Mouse (Mus musculus) limb, embryonic 13.5 days (tissue): ENCODE data around the gene Herc3. TPM values are rescaled to one million over a fixed set of nuclear protein-coding genes. Genes with fewer than 3 reads are reported as not detected.
"Not testable (repeated sequence)": the region's sequence is repeated elsewhere in the genome, so short reads cannot be mapped to it uniquely, and the experiment has no call there.

ENCODE experiments used
- ATAC-seq: fragments of 200-750 bp; cut with Nextera tagmentation; 2 replicates; pipeline ENCODE4 v1.8.0; 2017; ENCODE audit warnings: low read depth, moderate number of reproducible peaks, moderate TSS enrichment; ENCODE audit not compliant: low FRiP score
- H3K27ac ChIP-seq: fragments of 300-500 bp; sonication (generic); 2 replicates; pipeline ENCODE4 v1.5.1; 2015; ENCODE audit warnings: inconsistent platforms, mild to moderate bottlenecking, moderate library complexity
- H3K27me3 ChIP-seq: fragments of 300-500 bp; sonication (generic); 2 replicates; pipeline ENCODE4 v1.6.1; 2015; ENCODE audit warnings: mild to moderate bottlenecking, inconsistent platforms
- H3K36me3 ChIP-seq: fragments of 300-500 bp; sonication (generic); 2 replicates; pipeline ENCODE4 v1.6.1; 2015; ENCODE audit warnings: inconsistent platforms, mild to moderate bottlenecking, moderate library complexity
- H3K4me1 ChIP-seq: fragments of 300-500 bp; sonication (generic); 2 replicates; pipeline ENCODE4 v1.6.1; 2015; ENCODE audit warnings: inconsistent platforms
- H3K4me2 ChIP-seq: fragments of 300-500 bp; sonication (generic); replicated peaks from 2 replicates; pipeline ENCODE4 v1.6.1; 2015; ENCODE audit warnings: inconsistent platforms, mild to moderate bottlenecking, moderate library complexity
- H3K4me3 ChIP-seq: fragments of 300-500 bp; sonication (generic); 2 replicates; pipeline ENCODE4 v1.5.1; 2015; ENCODE audit warnings: moderate library complexity, mild to moderate bottlenecking, inconsistent platforms
- H3K9ac ChIP-seq: fragments of 300-500 bp; sonication (generic); 2 replicates; pipeline ENCODE4 v1.6.1; 2015; ENCODE audit warnings: mild to moderate bottlenecking, inconsistent platforms
- H3K9me3 ChIP-seq: fragments of 300-500 bp; sonication (generic); 2 replicates; pipeline ENCODE4 v1.6.1; 2016; ENCODE audit warnings: inconsistent platforms
- WGBS: fragments of 180-500 bp; shearing (Covaris S2); methylation state at CpG from one replicate; pipeline ENCODE4 v1.1.7; 2015; 5-methylcytosine and 5-hydroxymethylcytosine counted together
- polyA plus RNA-seq: library from polyadenylated mRNA; unstranded; fragments of >200 nt; fragmentation: Nextera tagmentation; extraction: Ambion mirVana; gene quantifications from 2 replicates; pipeline ENCODE4 v1.2.1, GENCODE M21; 2015

Gene Herc3
- polyA plus RNA-seq, 1 experiment from 2014 or later: 7.5 TPM

DNA sequence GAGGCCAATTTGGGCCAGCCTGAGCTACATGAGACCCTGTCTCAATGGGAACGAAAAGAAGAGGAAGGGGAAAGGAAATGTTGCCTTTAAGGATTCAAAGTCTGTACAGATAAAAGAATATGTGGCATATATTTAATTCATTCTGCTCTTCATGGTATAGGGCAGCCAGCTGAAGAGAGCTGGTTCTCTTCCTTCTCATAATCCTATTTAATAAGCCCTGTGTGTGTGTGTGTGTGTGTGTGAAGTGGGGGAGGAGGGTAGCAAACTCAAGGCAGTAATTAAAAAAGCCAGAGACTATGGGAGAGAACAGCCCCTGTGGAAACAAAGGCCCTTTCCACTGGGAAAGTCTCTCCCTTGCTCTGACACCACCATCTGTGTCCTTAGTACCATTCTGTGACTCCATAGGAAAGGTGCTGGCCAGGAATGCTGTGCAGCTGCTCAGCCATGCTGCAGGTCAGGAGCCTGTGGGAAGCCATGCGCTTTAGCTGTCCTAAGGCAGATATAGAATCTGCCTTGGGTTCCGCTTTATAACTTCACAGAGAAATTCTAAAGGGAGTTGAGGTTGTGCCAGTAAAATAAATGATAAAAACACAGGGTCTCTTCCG is 32.5 kb downstream of the Herc3 start:
- ATAC-seq: no peak
- H3K27ac ChIP-seq: no peak overlapping the region
- H3K27me3 ChIP-seq: no peaks in the 10 kb centered on the region
- no peak overlapping the region for H3K4me3 ChIP-seq
- 86% methylated on average over 4 of the region's 4 CpGs for WGBS
- no peak overlapping the region for H3K9ac ChIP-seq
- H3K9me3 ChIP-seq: no peaks in the 10 kb centered on the region
- H3K36me3 ChIP-seq: peaks cover 6% of the 10 kb centered on the region; the same call in 1 of the 2 replicates
- H3K4me2 ChIP-seq: no peak overlapping the region
- H3K4me1 ChIP-seq: no peaks in the 10 kb centered on the region

DNA sequence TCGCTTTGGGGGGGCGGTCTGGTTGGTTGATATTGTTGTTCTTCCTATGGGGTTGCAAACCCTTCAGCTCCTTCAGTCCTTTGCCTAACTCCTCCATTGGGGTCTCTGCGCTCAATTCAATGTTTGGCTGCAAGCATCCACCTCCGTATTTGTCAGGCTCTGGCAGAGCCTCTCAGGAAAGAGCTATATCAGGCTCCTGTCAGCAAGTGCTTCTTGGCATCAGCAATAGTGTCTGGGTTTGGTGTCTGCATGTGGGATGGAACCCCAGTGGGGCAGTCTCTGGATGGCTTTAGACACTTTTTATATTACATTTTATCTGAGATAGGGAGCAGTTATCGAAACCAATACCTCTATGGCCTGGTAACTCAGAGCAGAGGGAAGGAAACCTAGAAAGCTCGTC is 36.6 kb downstream of the Herc3 start:
- H3K9ac ChIP-seq, H3K4me2 ChIP-seq, H3K9me3 ChIP-seq, H3K27ac ChIP-seq, H3K27me3 ChIP-seq, H3K4me3 ChIP-seq, ATAC-seq, H3K36me3 ChIP-seq, H3K4me1 ChIP-seq: not testable (repeated sequence)
- 91% methylated on average over 6 of the region's 6 CpGs for WGBS

DNA sequence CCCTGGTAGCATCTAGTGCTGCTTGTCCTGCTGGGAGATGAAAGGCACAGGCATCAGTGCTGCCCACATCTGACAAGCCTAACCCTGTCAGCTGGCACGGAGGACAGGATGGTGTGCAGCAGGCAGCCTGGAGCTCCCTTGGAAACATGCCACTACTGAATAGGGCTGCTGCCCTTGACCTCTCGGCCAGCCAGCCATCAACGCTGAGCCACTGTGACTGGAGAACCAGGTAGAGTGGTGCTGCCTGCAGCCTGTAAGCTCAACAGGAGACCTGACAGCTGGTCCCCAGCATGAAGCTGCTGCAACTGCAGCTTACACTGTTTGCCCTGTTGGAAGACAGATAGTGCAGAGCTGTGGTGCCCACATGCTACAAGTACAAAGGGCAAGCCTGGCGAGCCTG is 48.3 kb downstream of the Herc3 start:
- Histone ChIP-seq H3K4me3 (no peak overlapping the region), H3K36me3 (peaks cover 7% of the 10 kb centered on the region; the same call in 1 of the 2 replicates), H3K9ac (no peak overlapping the region), H3K9me3 (no peaks in the 10 kb centered on the region), H3K4me2 (no peak overlapping the region), H3K4me1 (no peaks in the 10 kb centered on the region), H3K27me3 (no peaks in the 10 kb centered on the region), H3K27ac (no peak overlapping the region)
- 74% methylated on average over 4 of the region's 4 CpGs for WGBS
- no peak for ATAC-seq

DNA sequence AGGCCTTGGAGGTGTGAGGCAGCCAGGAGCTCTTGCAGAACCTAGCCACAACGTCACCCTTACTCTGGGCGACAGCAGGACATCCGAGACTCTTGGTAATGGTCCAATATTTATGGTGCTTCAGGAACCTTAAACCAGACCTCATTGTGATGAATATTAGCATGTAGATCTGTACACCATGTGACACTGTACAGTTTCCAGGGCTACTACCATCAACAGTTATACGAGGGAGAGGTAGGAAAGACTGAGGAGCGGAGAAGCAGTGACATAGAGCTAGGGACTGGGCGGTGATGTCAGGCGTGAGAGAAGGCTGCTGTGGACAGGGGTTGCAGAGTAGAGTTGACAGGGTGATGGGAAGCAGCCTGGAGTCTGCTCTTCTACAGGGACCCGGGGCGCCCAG is 48.7 kb downstream of the Herc3 start:
- 87% methylated on average over 9 of the region's 9 CpGs for WGBS
- ATAC-seq: no peak
- no peak overlapping the region for H3K4me2 ChIP-seq
- H3K4me1 ChIP-seq: no peaks in the 10 kb centered on the region
- no peaks in the 10 kb centered on the region for H3K9me3 ChIP-seq
- no peak overlapping the region for H3K27ac ChIP-seq
- no peaks in the 10 kb centered on the region for H3K27me3 ChIP-seq
- H3K36me3 ChIP-seq: peaks cover 7% of the 10 kb centered on the region; the same call in 1 of the 2 replicates
- H3K9ac ChIP-seq: no peak overlapping the region
- H3K4me3 ChIP-seq: no peak overlapping the region

DNA sequence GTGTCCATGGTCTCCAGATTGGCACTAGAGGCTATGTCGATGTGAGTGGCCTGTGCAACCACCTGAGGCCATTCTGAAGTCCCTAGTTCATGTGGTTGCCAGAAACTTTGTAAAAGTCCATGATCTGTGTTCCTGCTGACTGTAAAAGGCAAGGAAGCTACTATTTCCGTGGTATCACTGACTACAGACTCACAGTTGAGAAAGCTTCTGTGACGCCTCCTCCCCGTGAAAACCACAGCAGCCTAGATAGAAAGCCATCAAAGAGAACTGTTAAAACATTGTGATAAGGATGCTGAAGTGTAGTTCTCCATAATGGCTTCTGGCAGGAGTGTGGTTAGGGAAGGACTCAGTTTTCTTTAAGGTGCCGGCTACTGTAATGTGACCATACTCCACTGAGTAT is 49.6 kb downstream of the Herc3 start:
- H3K4me3 ChIP-seq: no peak overlapping the region
- H3K9me3 ChIP-seq: no peaks in the 10 kb centered on the region
- H3K36me3 ChIP-seq: peaks cover 7% of the 10 kb centered on the region; the same call in 1 of the 2 replicates
- H3K27me3 ChIP-seq: no peaks in the 10 kb centered on the region
- no peak for ATAC-seq
- no peak overlapping the region for H3K9ac ChIP-seq
- H3K4me1 ChIP-seq: no peaks in the 10 kb centered on the region
- H3K27ac ChIP-seq: no peak overlapping the region
- no peak overlapping the region for H3K4me2 ChIP-seq
- 90% methylated on average over 5 of the region's 5 CpGs for WGBS

DNA sequence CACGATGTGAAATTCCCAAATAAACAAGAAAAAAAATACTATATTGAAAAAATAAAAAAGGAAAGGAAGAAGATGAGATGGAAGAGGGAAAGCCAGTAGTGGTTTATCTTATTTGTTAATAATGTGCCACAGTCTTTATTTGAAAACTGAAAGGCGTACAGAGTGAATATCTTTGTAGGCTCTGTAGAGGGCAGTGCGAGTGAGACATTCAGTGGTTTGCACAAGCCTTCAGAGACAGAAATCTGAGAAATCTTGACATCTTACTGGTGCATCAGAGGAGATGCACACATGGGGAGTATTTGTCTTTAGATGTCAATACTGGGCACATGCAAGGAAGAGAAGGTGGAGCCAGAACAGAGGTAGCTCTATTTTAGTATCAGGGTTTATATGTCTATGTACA is 50.1 kb downstream of the Herc3 start:
- no peak overlapping the region for H3K27ac ChIP-seq
- H3K4me3 ChIP-seq: no peak overlapping the region
- H3K4me2 ChIP-seq: no peak overlapping the region
- no peak for ATAC-seq
- H3K4me1 ChIP-seq: no peaks in the 10 kb centered on the region
- H3K9me3 ChIP-seq: no peaks in the 10 kb centered on the region
- no peak overlapping the region for H3K9ac ChIP-seq
- 89% methylated on average over 3 of the region's 3 CpGs for WGBS
- H3K27me3 ChIP-seq: no peaks in the 10 kb centered on the region
- peaks cover 7% of the 10 kb centered on the region; the same call in 1 of the 2 replicates for H3K36me3 ChIP-seq

DNA sequence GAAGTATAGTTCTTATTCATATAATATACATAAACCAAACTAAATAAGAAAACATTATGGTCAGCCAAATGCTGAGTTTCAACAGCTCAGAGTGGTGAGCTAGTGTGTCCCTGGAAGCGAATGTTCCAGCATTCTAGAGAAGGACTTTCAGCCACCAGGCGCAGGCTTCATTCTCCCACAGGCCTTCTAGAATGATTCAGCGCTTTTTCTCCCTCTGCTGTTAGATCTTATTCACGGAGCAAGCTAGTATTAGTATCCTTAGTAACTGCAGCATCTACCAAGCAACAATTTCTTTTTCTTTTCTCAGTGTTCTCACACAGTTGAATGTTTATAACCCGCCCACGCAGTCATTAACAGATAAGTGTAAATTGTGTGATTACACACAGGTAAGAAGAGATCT is 51.0 kb downstream of the Herc3 start:
- H3K9me3 ChIP-seq: no peaks in the 10 kb centered on the region
- no peaks in the 10 kb centered on the region for H3K27me3 ChIP-seq
- peaks cover 7% of the 10 kb centered on the region; the same call in 1 of the 2 replicates for H3K36me3 ChIP-seq
- H3K4me2 ChIP-seq: no peak overlapping the region
- H3K4me3 ChIP-seq: no peak overlapping the region
- WGBS: 78% methylated on average over 6 of the region's 6 CpGs
- H3K9ac ChIP-seq: no peak overlapping the region
- no peak for ATAC-seq
- H3K27ac ChIP-seq: no peak overlapping the region
- H3K4me1 ChIP-seq: no peaks in the 10 kb centered on the region

DNA sequence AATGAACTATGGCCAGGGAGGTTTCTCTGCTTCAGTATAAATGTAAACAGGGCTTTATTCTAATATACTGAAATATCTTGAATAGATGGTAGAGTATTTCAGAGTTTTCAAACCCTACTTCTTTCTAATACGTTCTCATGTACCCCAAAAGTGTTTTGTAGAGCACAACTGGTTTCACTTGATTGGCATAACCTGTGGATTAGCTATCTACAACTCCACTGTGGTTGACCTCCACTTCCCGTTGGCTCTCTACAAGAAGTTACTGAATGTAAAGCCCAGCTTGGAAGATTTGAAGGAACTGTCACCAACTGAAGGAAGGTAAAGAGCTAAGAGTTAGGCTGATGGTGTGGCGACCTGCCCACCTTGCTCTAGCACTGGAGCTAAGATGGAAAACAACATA is 58.7 kb downstream of the Herc3 start:
- Histone ChIP-seq H3K36me3 (peaks cover 8% of the 10 kb centered on the region), H3K9ac (no peak overlapping the region), H3K9me3 (no peaks in the 10 kb centered on the region), H3K4me2 (no peak overlapping the region), H3K27me3 (no peaks in the 10 kb centered on the region), H3K27ac (no peak overlapping the region), H3K4me3 (no peak overlapping the region), H3K4me1 (no peaks in the 10 kb centered on the region)
- no peak for ATAC-seq
- WGBS: 89% methylated on average over 3 of the region's 3 CpGs

DNA sequence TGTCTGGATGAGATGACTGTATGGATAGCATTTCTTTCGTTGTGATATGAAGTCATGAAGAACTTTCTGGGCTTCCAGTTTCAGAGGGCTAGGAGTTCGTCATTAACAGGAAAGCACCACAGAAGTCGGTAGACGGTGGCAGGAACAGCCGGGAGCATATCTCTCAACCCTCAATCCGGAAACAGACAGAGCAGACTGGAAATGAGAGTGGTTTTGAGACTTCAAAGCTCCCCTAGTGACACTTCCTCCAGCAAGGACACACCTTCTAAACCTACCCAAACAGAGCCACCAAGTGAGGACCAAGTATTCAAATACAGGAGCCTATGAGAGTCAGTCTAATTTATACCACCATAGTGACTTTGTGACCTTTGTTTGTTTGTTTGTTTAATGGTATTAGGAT is 62.0 kb downstream of the Herc3 start:
- Histone ChIP-seq H3K27me3 (no peaks in the 10 kb centered on the region), H3K36me3 (peaks cover 8% of the 10 kb centered on the region), H3K27ac (no peak overlapping the region), H3K9ac (no peak overlapping the region), H3K4me3 (no peak overlapping the region), H3K4me1 (no peaks in the 10 kb centered on the region), H3K4me2 (no peak overlapping the region), H3K9me3 (no peaks in the 10 kb centered on the region)
- ATAC-seq: no peak
- 76% methylated on average over 6 of the region's 6 CpGs for WGBS

DNA sequence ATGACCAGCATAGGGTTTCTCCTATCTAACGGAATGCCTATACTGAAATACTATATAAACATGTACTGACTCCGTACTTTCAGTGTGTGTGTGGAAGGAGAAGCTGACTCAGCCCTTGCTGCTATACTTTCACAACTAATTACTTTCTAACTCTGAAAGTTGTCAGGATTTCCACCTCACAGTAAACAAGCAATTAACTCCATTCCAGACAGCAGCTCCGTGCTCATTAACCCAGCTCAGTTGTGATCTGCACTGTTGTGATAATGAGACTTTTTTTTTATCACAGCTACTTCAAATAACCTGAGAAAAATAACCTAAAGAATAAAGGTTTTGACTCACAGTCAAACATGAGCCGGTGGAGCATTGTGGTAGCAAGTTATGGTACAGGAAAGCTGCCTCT is 63.7 kb downstream of the Herc3 start:
- no peak overlapping the region for H3K4me2 ChIP-seq
- no peaks in the 10 kb centered on the region for H3K27me3 ChIP-seq
- H3K36me3 ChIP-seq: peaks cover 4% of the 10 kb centered on the region
- H3K9me3 ChIP-seq: no peaks in the 10 kb centered on the region
- WGBS: 52% methylated on average over 4 of the region's 4 CpGs
- no peak overlapping the region for H3K27ac ChIP-seq
- no peaks in the 10 kb centered on the region for H3K4me1 ChIP-seq
- no peak for ATAC-seq
- H3K9ac ChIP-seq: no peak overlapping the region
- no peak overlapping the region for H3K4me3 ChIP-seq

DNA sequence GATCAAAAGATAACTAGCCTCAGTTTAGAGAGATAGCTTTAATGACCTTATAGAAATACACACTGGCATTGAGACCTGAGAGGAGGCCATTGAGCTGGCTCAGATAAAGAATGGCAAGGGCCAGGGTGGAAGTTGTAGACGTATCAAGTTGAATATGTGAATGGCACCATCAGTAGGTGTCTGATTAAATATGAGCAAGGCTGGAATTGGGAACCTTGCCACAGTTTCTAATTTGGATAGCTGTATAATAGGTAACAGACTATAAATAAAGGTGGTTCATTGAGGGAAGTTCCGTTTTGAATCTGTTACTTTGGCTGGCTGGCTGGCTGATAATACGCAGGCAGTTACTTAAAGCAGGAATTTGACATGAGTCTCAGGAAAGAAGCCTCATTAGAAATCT is 65.4 kb downstream of the Herc3 start:
- Histone ChIP-seq H3K36me3 (no peaks in the 10 kb centered on the region), H3K27me3 (no peaks in the 10 kb centered on the region), H3K4me3 (no peak overlapping the region), H3K4me1 (peaks cover 2% of the 10 kb centered on the region; the same call in 1 of the 2 replicates), H3K4me2 (no peak overlapping the region), H3K9ac (no peak overlapping the region), H3K9me3 (no peaks in the 10 kb centered on the region), H3K27ac (no peak overlapping the region)
- ATAC-seq: no peak
- 70% methylated on average over 3 of the region's 3 CpGs for WGBS

DNA sequence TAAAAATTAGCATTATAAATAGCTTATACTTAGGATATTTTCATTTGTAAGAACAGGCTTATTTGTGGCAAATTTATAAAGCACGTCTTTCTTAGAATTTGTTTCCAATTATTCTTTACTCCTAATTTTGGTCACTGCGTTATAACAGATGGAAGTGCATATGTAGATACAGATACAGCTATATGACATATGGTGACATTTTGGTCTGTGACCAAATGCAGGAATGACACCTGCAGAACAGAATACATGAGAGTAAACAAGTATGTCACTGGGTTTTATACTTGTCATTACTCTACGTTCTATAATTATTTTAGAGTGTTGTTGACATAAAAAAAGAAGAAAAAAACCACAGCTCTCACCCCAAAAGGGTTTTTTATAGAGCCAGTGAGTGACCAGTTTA is 67.8 kb downstream of the Herc3 start:
- H3K9me3 ChIP-seq: no peaks in the 10 kb centered on the region
- no peak overlapping the region for H3K27ac ChIP-seq
- H3K4me3 ChIP-seq: no peak overlapping the region
- no peaks in the 10 kb centered on the region for H3K27me3 ChIP-seq
- H3K36me3 ChIP-seq: no peaks in the 10 kb centered on the region
- no peak for ATAC-seq
- 80% methylated on average over 3 of the region's 3 CpGs for WGBS
- no peak overlapping the region for H3K9ac ChIP-seq
- peaks cover 12% of the 10 kb centered on the region for H3K4me1 ChIP-seq
- H3K4me2 ChIP-seq: no peak overlapping the region

DNA sequence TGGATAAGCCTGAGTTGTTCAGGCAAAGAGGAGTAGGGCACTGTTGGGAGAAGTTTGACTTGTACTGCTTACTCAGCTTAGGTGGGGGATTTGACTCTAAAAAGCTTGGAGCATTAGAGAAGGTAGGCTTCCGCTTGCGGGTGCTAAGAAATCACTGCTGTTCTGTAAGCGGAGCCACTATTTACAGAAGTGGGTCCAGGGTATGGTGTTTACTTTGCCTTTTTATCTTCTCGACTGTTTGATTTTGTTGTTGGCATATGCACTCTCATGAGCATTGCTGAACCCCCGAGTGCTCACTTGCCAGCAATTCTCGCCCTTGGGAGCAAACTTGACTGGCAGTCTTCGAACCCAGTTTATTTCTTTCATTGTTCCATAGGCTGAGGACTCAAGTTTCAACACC is 69.3 kb downstream of the Herc3 start:
- H3K4me3 ChIP-seq: no peak overlapping the region
- no peak for ATAC-seq
- H3K36me3 ChIP-seq: no peaks in the 10 kb centered on the region
- H3K9ac ChIP-seq: no peak overlapping the region
- peaks cover 12% of the 10 kb centered on the region for H3K4me1 ChIP-seq
- no peaks in the 10 kb centered on the region for H3K9me3 ChIP-seq
- 87% methylated on average over 7 of the region's 7 CpGs for WGBS
- H3K27me3 ChIP-seq: no peaks in the 10 kb centered on the region
- H3K4me2 ChIP-seq: no peak overlapping the region
- H3K27ac ChIP-seq: no peak overlapping the region
